Mouse (Mus musculus): ENCODE data around the gene F9. TPM values are rescaled to one million over a fixed set of nuclear protein-coding genes. Genes with fewer than 3 reads are reported as not detected.
"Not testable (repeated sequence)": the region's sequence is repeated elsewhere in the genome, so short reads cannot be mapped to it uniquely, and the experiment has no call there.

Gene F9
- total RNA-seq (2021), result 0.53 and 12.0 TPM in 2 replicates
- long read RNA-seq, experiment 1, result 0 reads
- long read RNA-seq, experiment 2, partial matches to known transcripts, result 2 of 5 reads
- long read RNA-seq, experiment 2, other reads (novel, unspliced or antisense), result 0 of 5 reads

- no peak for DNase-seq
These were observed at the start of gene F9 for GRCm38 (mm10) chrX:59999221-60000083. Gene F9 (plus strand): TSS chrX:59999464.

- DNase-seq, result not testable (repeated sequence)
These were observed 29.5 kb upstream of the F9 start for GRCm38 (mm10) chrX:59969767-59970166.

GRCm38 (mm10) chrX:60000084-60000443 lies 800 bp downstream of the F9 start:
- DNase-seq, result no peak

GRCm38 (mm10) chrX:60001461-60001860 lies 2.2 kb downstream of the F9 start:
- no peak for DNase-seq

GRCm38 (mm10) chrX:60013084-60013676 lies 13.9 kb downstream of the F9 start:
- peak; percentile 48 for DNase-seq

GRCm38 (mm10) chrX:60014588-60014987 lies 15.3 kb downstream of the F9 start:
- DNase-seq, result no peak

GRCm38 (mm10) chrX:60021007-60021406 lies 21.7 kb downstream of the F9 start:
- no peak for DNase-seq

- no peak for DNase-seq
These were observed 22.3 kb downstream of the F9 start for GRCm38 (mm10) chrX:60021595-60021994.

- DNase-seq, result peak; percentile 11
These were observed 27.4 kb downstream of the F9 start for GRCm38 (mm10) chrX:60026654-60027053.

GRCm38 (mm10) chrX:60054745-60055144 lies 55.5 kb downstream of the F9 start:
- no peak for DNase-seq

- no peak for DNase-seq
These were observed 55.9 kb downstream of the F9 start for GRCm38 (mm10) chrX:60055185-60055584.

GRCm38 (mm10) chrX:60075359-60075758 lies 76.1 kb downstream of the F9 start:
- DNase-seq, result no peak

Other genes with a start within 250 kb of the F9 start
- gene Mcf2, start 179.6 kb downstream of the F9 start, total RNA-seq (2021), result 0.15 TPM in 1 of 2 replicates, not detected in the other

All from adrenal gland, postnatal 14 days (tissue).